14 mouse cellular contexts compared by ENCODE assay signal in the genomic region with DNA sequence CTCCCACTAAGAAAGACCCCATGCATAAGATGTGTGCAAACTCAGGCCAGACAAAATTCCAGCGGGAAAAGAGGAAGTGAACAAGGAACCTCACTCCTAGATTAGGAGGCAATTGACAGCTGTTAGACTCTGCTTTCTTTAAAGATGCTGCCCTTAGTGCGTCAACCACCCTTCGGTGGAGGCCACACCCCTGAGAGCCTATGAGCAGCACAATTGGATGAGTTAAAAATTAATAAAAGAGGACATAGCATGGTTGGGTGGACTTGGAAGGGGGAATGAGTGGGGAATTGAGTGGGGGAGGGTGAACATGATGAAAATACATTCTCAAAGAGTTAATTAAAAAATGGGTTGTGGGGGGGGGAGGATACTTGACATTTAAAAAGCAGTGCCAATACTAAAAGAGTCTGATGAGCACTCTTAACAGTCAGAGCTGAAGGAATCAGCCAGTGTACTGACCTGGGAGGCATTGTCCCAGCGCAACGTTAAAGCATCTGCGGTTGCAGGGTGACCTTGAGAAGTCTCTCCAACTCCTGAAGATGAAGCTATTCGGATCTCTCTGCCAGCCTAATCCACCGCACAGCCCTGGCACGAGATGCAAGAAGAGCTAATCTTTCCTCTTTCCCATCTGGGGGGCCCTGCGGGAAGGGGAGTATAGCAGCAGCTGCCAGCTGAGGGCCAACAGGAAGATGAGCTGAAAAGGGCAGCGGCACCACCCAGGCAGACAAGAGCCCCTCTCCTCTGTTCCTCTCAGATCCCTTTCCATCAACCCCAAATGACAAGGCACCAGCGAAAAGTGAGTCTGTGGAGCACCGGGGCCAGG.
A peak's percentile ranks its signal among the peaks of the same experiment; 100 is the strongest.
DNase-seq lines count a peak whose midpoint lies in the region; ATAC-seq lines count a peak whose summit lies in the region.
"Had no signal": no experiment of that assay in that cellular context is flagged by ENCODE, and none has a peak within 500 bp of the region (broad histone marks: within the 10 kb centered on the region; RNA-seq: fewer than 3 reads in every experiment).

No protein-coding gene starts in this region.

- peaks cover 19% of the 10 kb centered on the region for H3K4me1 ChIP-seq in kidney, embryonic 16.5 days (ENCODE audit: insufficient read depth, low read length)
- H3K4me1 ChIP-seq in embryonic facial prominence, embryonic 10.5 days = peaks cover 27% of the 10 kb centered on the region
- H3K4me1 ChIP-seq in hindbrain, embryonic 13.5 days (replicated peaks) = peaks cover 26% of the 10 kb centered on the region
- peaks cover 19% of the 10 kb centered on the region for H3K4me1 ChIP-seq in neural tube, embryonic 12.5 days
- no peaks in the 10 kb centered on the region for H3K4me1 ChIP-seq in heart, embryonic 11.5 days (ENCODE audit: control insufficient read depth, insufficient read depth, low read length)
- H3K4me1 ChIP-seq: liver, embryonic 15.5 days had no signal

- DNase-seq in kidney, postnatal 14 days = no peak
- no peak for DNase-seq in embryonic facial prominence, embryonic 10.5 days (ENCODE audit: low spot score)
- no peak for DNase-seq in c-Kit-positive CD71-positive TER-119-positive erythroid progenitor cells, embryonic 14.5 days (ENCODE audit: low spot score)
- DNase-seq in spleen, adult 18-20 months = no peak
- DNase-seq: gastrocnemius, postnatal 25 days; heart, postnatal 4 days; layer of hippocampus, adult 9-11 months; thymus, postnatal 14 days had no signal

- no peak overlapping the region for H3K27ac ChIP-seq in kidney, embryonic 16.5 days (ENCODE audit: low read length)
- H3K27ac ChIP-seq in embryonic facial prominence, embryonic 10.5 days (replicated peaks) = peak overlapping the region; percentile 35; the same call in 1 of the 2 replicates
- peak overlapping the region; percentile 74 for H3K27ac ChIP-seq in hindbrain, embryonic 13.5 days
- H3K27ac ChIP-seq in neural tube, embryonic 12.5 days = peak overlapping the region; percentile 43
- H3K27ac ChIP-seq in heart, embryonic 11.5 days (ENCODE audit: low read depth, low read length) = no peak overlapping the region
- H3K27ac ChIP-seq: liver, embryonic 15.5 days had no signal

- WGBS in kidney, embryonic 16.5 days = 32% methylated on average over 13 of the region's 13 CpGs
- WGBS in embryonic facial prominence, embryonic 10.5 days = 47% methylated on average over 13 of the region's 13 CpGs
- 30% methylated on average over 13 of the region's 13 CpGs for WGBS in hindbrain, embryonic 13.5 days
- 32% methylated on average over 13 of the region's 13 CpGs for WGBS in neural tube, embryonic 12.5 days
- 51% methylated on average over 13 of the region's 13 CpGs for WGBS in heart, embryonic 11.5 days (ENCODE audit: insufficient replicate concordance)

- ATAC-seq in kidney, embryonic 16.5 days (ENCODE audit: low FRiP score, low TSS enrichment) = peak; percentile 86
- 0 out of 2 replicates have a peak, but pooled peaks have one; percentile 36 for ATAC-seq in hindbrain, embryonic 13.5 days (ENCODE audit: low FRiP score)
- ATAC-seq in neural tube, embryonic 12.5 days (ENCODE audit: low FRiP score, low read depth) = peak; percentile 16; the same call in 1 of the 2 replicates
- ATAC-seq in heart, embryonic 11.5 days (replicated peaks; ENCODE audit: insufficient number of reproducible peaks, low FRiP score, low TSS enrichment) = no peak
- ATAC-seq: activated CD4-positive, CD25-positive, alpha-beta regulatory T cell, adult 4 months had no signal

- H3K36me3 ChIP-seq in kidney, embryonic 16.5 days (ENCODE audit: insufficient read depth, low read length) = no peaks in the 10 kb centered on the region
- no peaks in the 10 kb centered on the region for H3K36me3 ChIP-seq in embryonic facial prominence, embryonic 10.5 days (replicated peaks)
- H3K36me3 ChIP-seq in hindbrain, embryonic 13.5 days = no peaks in the 10 kb centered on the region
- no peaks in the 10 kb centered on the region for H3K36me3 ChIP-seq in neural tube, embryonic 12.5 days
- H3K36me3 ChIP-seq in heart, embryonic 11.5 days (ENCODE audit: control insufficient read depth, insufficient read depth, low read length) = no peaks in the 10 kb centered on the region
- H3K36me3 ChIP-seq: liver, embryonic 15.5 days had no signal

- 0 out of 2 replicates have a peak overlapping the region, but pooled peaks have one; percentile 5 for H3K9ac ChIP-seq in kidney, embryonic 16.5 days (replicated peaks; ENCODE audit: low read length)
- peak overlapping the region; percentile 29 for H3K9ac ChIP-seq in hindbrain, embryonic 13.5 days
- H3K9ac ChIP-seq in neural tube, embryonic 12.5 days = 0 out of 2 replicates have a peak overlapping the region, but pooled peaks have one; percentile 17
- no peak overlapping the region for H3K9ac ChIP-seq in heart, embryonic 11.5 days (ENCODE audit: low read depth, low read length)
- H3K9ac ChIP-seq: liver, embryonic 15.5 days had no signal

- no peak overlapping the region for H3K4me3 ChIP-seq in kidney, embryonic 16.5 days (ENCODE audit: low read length)
- H3K4me3 ChIP-seq in embryonic facial prominence, embryonic 10.5 days = 0 out of 2 replicates have a peak overlapping the region, but pooled peaks have one; percentile 21
- no peak overlapping the region for H3K4me3 ChIP-seq in hindbrain, embryonic 13.5 days
- H3K4me3 ChIP-seq in neural tube, embryonic 12.5 days = no peak overlapping the region
- no peak overlapping the region for H3K4me3 ChIP-seq in heart, embryonic 11.5 days (ENCODE audit: low read depth, low read length)
- H3K4me3 ChIP-seq: liver, embryonic 15.5 days had no signal

- peak overlapping the region; percentile 40 for H3K4me2 ChIP-seq in kidney, embryonic 16.5 days (replicated peaks; ENCODE audit: low read depth, low read length)
- H3K4me2 ChIP-seq in hindbrain, embryonic 13.5 days = peak overlapping the region; percentile 25
- peak overlapping the region; percentile 46 for H3K4me2 ChIP-seq in neural tube, embryonic 12.5 days (replicated peaks)
- H3K4me2 ChIP-seq in heart, embryonic 11.5 days = no peak overlapping the region
- H3K4me2 ChIP-seq: liver, embryonic 15.5 days had no signal

- no peaks in the 10 kb centered on the region for H3K27me3 ChIP-seq in kidney, embryonic 16.5 days (ENCODE audit: insufficient read depth, low read length)
- H3K27me3 ChIP-seq in embryonic facial prominence, embryonic 10.5 days (replicated peaks; ENCODE audit: low read depth, poor library complexity, severe bottlenecking) = peaks cover 8% of the 10 kb centered on the region
- H3K27me3 ChIP-seq in hindbrain, embryonic 13.5 days = no peaks in the 10 kb centered on the region
- H3K27me3 ChIP-seq in neural tube, embryonic 12.5 days (replicated peaks) = no peaks in the 10 kb centered on the region
- H3K27me3 ChIP-seq in heart, embryonic 11.5 days (ENCODE audit: control insufficient read depth, insufficient read depth, low read length) = no peaks in the 10 kb centered on the region
- H3K27me3 ChIP-seq: liver, embryonic 15.5 days had no signal

- H3K9me3 ChIP-seq in kidney, embryonic 16.5 days (ENCODE audit: low read length) = no peaks in the 10 kb centered on the region
- no peaks in the 10 kb centered on the region for H3K9me3 ChIP-seq in embryonic facial prominence, embryonic 10.5 days
- H3K9me3 ChIP-seq in hindbrain, embryonic 13.5 days = no peaks in the 10 kb centered on the region
- H3K9me3 ChIP-seq in neural tube, embryonic 12.5 days = no peaks in the 10 kb centered on the region
- no peaks in the 10 kb centered on the region for H3K9me3 ChIP-seq in heart, embryonic 11.5 days (replicated peaks; ENCODE audit: control insufficient read depth, low read length)
- H3K9me3 ChIP-seq: liver, embryonic 15.5 days had no signal

Comparison
In these comparisons a context has a peak if more than half of its experiments do, and no peak if none do; other contexts are left out.
1. H3K27ac ChIP-seq: peak in embryonic facial prominence, embryonic 10.5 days (single experiment), hindbrain, embryonic 13.5 days (single experiment) and neural tube, embryonic 12.5 days (single experiment); none in kidney, embryonic 16.5 days (single experiment) and heart, embryonic 11.5 days (single experiment).